Mouse (Mus musculus): ENCODE data around the gene Chaf1a.
A peak's percentile ranks its signal among the peaks of the same experiment; 100 is the strongest.
"Not testable (repeated sequence)": the region's sequence is repeated elsewhere in the genome, so short reads cannot be mapped to it uniquely, and the experiment has no call there.

Gene Chaf1a

DNA sequence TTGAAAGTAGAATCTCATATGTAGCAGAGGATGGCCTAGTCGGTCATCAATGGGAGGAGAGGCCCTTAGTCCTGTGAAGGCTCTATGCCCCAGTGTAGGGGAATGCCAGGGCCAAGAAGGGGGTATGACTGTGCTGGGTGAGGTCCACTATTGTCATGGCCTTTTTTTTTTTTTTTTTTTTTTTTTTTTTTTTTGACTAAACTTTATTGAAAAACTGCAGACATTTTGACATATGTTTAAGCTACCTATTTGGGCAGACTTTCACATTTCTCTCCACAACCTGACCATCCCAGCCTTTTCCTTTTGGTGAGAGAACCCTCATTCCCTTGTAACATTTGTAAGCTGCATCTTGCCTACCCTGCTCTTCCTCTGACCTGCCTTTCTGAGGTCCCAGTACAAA, 52.1 kb downstream of the Chaf1a start:
- DNase-seq (ENCODE audit: low read depth, low spot score), result no peak

DNA sequence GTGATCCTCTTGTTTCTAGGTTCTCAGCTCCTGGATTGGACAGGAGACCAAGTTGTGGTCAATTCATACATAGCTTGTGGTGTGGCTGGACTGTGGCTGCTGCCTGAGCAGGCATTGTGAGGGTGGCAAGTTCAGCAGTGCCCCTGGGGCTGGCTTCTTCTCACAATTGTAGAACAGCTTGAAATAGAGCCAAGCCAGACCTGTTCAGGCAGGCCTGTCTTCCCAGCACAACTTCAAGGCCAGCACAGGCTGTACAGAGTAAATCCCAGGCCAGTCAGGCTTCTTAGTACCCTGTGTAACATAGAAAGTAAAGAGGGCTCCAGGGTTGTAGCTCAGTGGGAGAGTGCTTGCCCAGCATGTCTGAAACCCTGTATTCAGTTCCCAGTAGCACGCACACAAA, 52.6 kb downstream of the Chaf1a start:
- no peak for DNase-seq (ENCODE audit: low read depth, low spot score)

DNA sequence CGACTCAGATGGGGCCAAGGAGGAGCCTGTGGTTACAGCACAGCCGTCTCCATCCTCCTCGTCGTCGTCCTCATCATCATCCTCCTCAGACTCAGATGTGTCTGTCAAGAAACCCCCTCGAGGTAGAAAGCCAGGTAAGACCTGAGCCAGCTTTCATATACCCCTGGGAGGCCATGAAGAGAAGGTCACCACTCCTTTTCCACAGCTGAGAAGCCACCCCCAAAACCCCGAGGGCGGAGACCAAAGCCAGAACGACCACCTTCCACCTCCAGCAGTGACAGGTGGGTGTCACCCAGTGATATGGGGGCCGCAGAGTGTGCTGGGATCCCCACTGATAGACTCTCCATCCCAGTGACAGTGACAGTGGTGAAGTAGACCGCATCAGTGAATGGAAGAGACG, 56.6 kb downstream of the Chaf1a start:
- no peak for DNase-seq (ENCODE audit: low read depth, low spot score)

DNA sequence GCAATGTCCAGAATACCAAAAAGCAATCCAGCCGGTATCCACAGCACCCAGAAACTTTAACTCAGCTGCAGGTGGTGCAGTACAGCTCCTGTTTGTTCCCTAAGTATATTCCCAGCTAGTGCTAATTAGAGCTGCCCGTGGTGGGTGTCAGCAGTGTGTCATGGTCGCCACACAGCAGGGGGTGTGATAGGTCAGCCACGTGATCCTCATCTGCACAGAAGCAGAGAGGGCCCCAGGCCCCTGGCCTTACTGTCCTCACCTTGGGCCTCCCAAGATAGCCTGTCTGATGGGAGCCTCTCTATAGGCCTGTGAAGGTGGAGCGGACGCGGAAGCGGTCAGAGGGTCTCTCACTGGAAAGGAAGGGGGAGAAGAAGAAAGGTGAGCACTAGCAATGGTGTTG, 57.9 kb downstream of the Chaf1a start:
- DNase-seq (ENCODE audit: low read depth, low spot score), result no peak

DNA sequence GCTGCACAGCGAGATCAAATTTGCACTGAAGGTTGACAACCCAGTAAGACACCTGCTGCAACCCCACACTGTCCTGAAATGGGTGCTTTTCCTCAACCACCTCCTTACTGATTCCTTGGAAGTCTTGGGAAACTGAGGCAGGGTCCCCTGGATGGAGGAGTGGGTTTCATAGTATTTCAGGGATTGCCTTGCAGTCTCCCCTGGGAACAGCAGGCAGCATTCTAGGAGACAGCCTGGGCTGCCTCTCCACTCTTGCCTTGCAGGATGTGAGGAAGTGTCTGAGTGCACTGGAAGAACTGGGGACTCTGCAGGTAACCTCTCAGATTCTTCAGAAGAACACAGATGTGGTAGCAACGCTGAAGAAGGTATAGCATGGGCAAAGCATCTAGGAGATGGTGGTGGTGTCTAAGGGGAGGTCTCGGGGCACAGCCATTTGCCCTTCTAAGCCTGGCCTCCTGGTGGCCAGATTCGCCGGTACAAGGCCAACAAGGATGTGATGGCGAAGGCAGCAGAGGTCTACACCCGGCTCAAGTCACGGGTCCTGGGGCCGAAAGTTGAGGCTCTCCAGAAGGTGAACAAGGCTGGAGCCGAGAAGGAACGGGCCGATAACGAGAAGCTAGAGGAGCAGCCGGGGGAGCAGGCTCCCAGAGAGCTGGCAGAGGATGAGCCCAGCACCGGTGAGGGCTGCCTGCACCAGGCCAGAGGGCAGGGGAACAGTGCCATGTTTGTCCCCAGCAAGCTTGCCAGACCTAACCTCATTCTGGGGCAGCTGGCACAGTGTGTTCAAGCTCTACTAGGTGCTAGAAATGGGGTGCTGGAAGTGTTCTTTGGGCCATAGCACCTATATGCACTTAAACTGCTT, 58.7 kb downstream of the Chaf1a start:
- peak; percentile 19 for DNase-seq (ENCODE audit: low read depth, low spot score)

DNA sequence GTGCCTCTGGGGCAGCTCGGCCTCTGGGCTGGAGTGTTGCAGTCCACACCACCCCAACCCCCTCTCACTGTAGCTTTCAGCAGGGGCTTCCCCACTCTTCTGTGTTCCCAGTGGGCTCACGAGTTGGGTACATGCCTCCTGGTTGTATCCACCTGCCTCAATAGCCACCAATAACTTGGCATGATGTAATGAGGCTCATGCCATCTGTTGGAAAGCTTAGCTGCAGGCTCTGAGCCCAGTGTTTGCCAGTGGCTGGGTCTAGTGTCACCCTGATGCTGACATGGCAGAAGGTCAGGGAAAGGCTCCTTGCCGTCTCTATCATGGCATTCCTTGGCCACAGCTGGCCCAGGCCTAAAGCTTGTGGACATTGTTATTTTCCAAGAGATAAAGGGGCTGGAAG, 60.6 kb downstream of the Chaf1a start:
- no peak for DNase-seq (ENCODE audit: low read depth, low spot score)

DNA sequence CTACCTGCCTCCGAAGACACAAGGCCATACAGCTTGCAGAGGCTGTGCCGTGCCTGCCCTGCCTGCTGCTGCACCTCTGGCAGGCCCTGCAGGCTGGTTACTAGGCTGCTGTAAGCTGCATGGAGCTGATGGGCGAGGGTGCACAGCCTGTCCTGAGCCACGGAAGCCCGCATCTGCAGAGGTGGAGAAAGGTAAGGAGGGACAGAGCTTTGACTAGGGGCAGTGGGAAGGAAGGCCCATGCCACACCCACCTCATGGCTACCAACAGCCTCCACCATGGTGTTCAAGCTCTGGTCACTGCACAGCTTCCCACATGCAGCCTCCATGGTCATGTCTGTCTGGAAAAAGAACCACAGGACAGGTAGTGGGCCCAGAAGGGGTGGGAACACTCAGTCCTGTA, 61.9 kb downstream of the Chaf1a start:
- no peak for DNase-seq (ENCODE audit: low read depth, low spot score)

DNA sequence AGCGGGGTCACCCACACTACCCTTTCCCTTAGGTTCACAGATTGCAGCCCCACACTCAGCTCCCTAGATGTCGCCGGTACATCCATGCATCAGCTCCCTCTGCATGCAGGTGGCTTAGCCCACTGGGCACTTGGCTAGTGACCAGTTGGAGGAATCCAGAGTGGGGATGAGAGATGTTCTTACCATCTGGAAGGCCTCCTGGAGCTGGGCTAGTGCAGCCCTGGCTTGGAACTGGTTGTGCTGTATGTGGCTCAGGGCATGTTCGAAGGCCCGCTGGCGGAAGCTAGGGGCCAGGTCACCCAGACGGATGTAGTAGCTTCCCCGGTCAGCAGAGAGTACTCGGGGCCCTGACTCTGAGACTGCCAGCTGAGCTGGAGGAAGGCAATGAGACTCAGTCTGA, 62.7 kb downstream of the Chaf1a start:
- no peak for DNase-seq (ENCODE audit: low read depth, low spot score)

DNA sequence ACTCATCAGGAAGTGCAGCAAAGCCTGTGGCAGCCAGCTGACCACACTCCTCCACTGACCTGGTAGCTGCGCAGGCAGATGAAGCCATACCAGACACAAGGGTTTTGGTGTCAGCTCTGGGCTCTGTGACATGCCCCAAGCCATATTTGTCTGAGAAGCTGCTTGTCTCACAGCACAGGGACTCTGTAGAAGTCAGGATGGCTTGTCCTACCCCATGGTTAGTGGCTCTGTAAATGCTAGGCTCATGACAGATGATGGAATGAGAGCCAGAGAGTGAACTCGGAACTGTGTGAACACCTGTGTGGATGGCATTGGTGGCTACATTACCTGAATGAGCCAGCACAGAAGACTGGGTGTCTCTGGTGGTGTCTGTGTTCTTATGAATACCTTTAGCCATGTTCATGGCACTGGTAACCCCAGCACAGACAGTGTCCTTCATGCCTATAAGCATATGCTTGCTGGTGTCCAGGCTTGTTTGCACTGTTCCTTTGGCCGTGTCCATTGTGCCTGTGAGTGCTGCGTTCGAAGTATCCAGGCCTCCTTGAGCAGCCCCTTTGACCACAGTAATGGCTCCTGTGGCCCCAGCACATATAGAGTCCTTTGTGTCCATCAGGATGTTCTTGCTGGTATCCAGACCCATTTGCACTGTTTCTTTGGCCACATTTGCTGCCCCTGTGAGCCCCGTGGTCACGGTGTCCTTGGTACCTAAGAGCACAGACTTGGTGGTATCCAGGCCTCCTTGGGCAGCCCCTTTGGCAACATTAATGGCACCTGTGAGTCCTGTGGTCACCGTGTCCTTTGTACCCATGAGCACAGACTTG, 63.4 kb downstream of the Chaf1a start:
- DNase-seq (ENCODE audit: low read depth, low spot score), result no peak

DNA sequence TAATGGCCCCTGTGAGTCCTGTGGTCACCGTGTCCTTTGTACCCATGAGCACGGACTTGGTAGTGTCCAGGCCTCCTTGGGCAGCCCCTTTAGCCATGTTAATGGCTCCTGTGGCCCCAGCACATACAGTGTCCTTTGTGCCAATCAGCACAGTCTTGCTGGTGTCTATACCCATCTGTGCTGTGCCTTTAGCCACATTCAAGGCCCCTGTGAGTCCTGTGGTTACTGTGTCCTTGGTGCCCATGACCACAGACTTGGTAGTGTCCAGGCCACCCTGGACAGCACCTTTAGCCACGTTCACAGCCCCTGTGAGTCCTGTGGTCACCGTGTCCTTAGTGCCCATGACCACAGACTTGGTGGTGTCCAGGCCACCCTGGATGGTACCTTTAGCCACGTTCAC, 64.6 kb downstream of the Chaf1a start:
- DNase-seq (ENCODE audit: low read depth, low spot score), result not testable (repeated sequence)

DNA sequence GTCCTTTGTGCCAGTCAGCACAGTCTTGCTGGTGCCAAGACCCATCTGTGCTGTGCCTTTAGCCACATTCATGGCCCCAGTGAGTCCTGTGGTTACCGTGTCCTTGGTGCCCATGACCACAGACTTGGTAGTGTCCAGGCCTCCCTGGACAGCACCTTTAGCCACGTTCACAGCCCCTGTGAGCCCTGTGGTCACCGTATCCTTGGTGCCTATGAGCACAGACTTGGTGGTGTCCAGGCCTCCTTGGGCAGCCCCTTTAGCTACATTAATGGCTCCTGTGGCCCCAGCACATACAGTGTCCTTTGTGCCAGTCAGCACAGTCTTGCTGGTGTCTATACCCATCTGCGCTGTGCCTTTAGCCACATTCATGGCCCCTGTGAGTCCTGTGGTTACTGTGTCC, 66.2 kb downstream of the Chaf1a start:
- not testable (repeated sequence) for DNase-seq (ENCODE audit: low read depth, low spot score)

DNA sequence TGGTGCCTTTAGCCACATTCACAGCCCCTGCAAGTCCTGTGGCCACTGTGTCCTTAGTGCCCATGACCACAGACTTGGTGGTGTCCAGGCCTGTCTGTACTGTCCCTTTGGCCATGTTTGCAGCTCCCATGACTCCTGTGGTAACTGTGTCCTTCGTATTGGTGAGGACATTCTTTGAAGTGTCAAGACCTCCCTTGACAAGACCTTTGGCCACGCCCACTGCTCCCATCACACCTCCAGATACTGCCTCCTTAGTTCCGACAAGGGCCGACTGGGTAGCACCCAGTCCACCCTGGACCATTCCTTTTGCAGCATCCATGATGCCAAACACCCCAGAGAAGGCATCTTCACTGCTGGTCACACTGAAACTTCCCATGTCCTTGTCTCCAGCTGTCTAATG, 66.7 kb downstream of the Chaf1a start:
- no peak for DNase-seq (ENCODE audit: low read depth, low spot score)

DNA sequence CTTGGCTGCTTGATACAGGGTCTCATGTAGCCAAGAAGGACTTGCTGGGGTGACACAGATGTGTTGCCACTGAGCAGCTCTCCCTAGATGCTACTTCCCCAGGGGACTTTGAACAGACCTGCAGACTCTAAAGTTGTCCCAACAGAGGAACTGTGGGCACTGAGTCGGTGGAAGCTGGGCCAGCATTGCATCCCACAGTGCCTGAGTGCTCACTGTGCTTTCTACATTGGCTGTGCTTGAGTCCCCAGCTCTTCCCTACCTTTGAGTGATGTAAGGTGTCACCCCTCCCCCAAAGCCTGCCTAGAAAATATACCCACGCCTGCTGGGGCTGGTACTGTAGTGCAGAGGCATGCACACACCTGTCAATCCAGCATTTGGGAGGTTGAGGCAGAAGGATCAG, 67.5 kb downstream of the Chaf1a start:
- no peak for DNase-seq (ENCODE audit: low read depth, low spot score)

DNA sequence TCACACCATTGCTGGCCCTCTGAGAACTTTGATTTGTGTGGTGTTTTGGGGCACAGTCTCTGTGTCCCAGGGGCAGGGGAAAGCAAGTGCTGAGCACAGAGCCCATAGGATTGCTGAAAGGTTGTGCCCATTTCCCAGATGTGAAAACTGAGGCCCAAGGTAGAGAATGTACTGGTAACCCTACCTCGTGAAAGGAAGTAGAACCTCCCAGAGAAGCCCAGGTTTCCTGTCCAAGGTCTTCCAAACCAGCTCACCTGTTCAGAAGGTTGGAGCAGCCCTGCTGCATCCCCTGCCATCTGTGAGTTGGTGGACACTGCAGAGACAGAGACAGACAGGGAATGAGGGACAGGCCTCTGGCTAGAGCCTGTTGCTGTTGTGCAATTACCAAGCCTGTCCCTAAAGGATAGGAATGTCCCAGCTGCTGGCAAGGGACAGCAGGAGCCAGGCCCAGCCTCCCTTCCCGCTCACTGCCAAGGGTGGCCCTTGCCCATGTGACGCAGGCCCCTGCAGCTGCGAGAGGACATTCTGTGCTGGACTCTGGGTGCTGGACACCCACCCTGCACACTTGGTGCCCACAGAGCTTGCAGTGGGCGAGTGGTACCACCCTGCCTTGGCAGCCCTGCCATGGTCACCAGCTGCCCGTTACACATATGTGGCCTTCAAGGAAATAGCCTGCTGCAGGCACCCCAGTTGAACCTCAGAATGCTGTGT, 68.2 kb downstream of the Chaf1a start:
- DNase-seq (ENCODE audit: low read depth, low spot score), result no peak

DNA sequence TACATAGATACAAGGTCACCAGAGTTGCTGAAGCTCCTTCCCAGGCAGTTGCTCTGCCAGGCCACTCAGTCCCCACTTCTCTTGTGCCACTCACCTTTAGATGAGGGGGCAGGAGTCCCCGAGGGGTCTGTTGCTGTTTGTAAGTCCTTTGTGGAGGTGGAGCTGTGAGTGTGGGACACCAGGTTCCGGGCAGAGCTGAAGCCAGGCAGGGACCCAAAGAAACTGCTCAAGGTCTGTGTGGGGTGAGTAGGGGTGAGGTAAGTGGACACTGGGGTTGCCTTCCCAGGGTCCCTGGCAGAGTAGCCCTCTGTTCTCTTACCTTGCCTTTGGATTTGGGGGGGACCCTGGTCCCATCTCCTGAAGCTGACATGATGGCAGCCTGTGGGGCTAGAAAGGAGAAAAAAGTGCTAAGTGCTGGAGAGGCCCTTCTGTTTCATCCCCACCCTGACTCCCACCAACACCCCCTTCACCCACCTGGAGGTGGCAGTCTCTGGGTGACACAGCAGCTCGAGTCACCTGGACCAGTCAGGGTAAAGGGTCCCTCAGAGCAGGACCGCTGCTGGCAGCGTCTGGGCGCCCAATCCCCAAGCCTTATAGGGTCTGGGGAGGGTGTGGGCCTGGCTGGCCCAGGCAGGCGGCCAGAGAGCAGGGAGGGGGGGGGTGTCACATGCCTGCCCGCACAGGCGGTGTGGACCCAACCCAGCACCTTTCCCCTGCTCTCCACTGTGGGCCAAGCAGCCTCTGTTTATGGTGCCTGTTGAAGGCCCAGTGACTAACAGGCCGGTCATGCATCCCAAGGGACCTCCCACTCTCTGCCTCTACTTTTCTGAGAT, 69.2 kb downstream of the Chaf1a start, which contains the start of gene Plin4:
Gene Plin4, minus strand, starts transcription at position 585 of the 833 bp plus-strand sequence.
- no peak for DNase-seq (ENCODE audit: low read depth, low spot score)

DNA sequence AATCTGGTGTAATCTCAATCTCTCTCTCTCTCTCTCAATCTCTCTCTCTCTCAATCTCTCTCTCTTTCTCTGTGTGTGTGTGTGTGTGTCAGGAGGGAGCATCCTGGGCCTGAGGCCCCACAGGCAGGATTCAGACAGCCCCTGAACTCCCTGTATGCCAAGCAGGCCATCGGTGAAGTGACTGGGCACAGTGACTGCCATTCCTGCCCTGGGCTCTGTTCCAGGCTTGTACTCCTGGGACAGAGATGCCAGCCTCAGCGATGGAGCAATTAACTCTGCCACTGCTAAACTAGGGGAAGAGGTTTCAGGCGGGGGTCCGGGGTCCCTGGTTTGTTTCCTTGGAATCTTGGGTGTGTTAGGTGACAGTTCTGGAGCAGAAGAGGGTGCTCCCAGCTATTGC, 70.3 kb downstream of the Chaf1a start:
- DNase-seq (ENCODE audit: low read depth, low spot score), result no peak

DNA sequence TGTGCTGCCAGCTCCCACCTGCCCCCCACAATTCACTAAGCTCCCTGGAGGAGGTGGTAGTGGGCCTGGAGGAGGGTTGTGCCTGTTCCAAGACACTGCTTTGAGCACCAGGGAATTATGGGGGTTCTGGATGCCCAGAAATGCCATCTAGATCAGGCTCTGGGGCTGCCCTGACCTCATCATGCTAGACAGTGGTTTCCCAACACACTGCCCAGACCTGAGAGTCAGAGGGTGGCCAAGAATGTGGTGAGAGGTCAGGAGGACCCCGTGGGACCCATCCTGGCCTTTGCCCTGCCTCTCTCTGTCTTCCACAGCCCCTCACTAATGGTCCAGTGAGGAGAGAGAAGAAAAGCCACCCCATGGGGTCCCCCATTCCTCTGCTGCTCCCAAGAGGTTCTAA, 70.8 kb downstream of the Chaf1a start:
- DNase-seq (ENCODE audit: low read depth, low spot score), result no peak

DNA sequence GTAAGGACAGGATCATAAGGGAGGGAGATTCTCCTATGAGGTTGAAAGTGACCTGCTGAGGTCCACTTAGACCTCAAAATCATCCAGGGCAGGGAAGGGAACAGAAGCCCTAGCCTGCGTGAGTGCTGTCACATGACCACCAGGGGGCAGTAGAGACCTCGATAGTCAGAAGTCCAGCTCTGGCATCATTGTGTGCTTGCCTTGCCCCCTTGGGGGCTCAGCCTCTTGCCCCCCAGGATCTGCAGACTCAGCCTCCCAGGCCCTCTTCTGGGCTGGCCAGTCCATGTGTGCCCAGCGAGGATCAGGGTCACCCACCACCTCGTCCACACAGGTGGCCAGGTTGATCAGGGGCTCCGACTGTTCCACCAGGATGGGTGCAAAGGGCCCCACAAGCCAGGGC, 71.6 kb downstream of the Chaf1a start:
- DNase-seq (ENCODE audit: low read depth, low spot score), result peak; percentile 81

DNA sequence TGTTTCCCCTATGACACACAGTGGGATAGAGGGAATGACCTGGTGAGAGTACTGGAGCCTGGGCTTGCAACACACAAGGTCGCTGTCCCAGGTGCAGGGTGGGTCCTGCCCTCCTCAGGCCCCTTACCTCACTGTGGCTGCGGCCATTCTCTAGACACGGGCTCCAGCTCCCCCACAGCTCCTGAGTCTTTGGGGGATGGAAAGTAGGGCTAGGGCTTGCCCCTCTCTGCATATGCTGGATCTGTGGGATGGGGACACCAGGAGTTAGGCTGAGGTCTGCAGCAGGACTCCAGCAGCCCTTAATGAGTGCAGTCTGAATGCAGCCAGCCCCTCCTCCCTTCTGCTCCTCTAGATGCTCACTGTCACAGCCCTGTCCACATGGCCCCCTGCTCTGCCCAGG, 72.5 kb downstream of the Chaf1a start:
- no peak for DNase-seq (ENCODE audit: low read depth, low spot score)

DNA sequence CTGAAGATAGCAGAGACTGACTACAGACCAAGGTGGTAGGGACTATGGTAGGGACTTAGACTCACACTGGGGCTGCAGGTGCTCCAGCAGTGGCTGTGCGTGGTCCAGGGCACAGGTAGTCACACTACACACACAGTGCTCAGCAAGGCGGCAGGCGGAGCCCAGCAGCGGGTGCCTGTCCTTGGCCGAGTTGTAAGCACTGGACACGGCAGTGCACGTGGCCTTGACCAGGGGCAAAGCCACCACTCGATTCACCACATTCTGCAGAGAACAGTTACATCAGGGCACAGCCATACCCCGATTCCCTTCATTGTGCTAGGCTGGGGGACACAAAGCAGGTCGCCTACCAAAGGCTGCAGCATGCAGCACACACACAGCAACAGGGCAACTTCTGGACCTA, 76.0 kb downstream of the Chaf1a start:
- no peak for DNase-seq (ENCODE audit: low read depth, low spot score)

DNA sequence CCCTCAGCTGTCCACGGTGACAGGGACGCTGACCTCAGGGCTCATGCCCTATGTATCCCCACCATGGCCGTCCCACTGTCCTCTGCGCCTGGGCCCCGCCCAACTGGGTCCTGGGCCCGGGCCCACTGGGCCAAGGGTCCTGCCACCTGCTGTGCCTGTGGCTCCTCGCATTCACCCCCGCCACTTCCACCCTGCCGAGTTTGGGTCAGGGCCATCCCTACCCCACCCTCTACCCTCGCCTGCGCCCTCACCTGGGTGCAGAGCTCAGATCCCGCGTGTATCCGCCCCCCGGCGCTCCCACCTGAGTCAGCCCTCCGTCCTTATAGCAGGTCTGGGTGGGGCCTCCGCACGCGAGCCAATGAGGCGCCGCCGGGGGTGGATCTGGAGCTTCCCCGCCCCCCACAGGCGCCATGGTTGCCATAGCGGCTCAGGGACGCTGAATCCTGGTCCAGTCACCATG, 77.0 kb downstream of the Chaf1a start, which contains the start of gene Plin5:
Gene Plin5, minus strand, starts transcription at position 346 of the 460 bp plus-strand sequence.
- peak; percentile 85 for DNase-seq (ENCODE audit: low read depth, low spot score)

Data from ZHBTc4 (cell line).